Mouse (Mus musculus) spleen, adult 2 months (tissue): ENCODE data around the gene Lime1.

Experiments used
- CTCF ChIP-seq: fragments of 200-500 bp; IDR thresholded peaks from 2 replicates; pipeline ENCODE4 v1.5.1; 2011; ENCODE audit warnings: mild to moderate bottlenecking, inconsistent platforms; ENCODE audit not compliant: insufficient read depth, insufficient read length, insufficient replicate concordance; ENCODE audit errors: extremely low read depth
- POLR2A ChIP-seq: fragments of 200-500 bp; IDR thresholded peaks from 2 replicates; pipeline ENCODE4 v1.6.1; 2011; ENCODE audit warnings: low read depth, low read length, inconsistent platforms

- TF ChIP-seq CTCF (no peak), POLR2A (no peak)
Measured at GRCm38 (mm10) chr2:181423834-181424233, 44.0 kb downstream of the Lime1 start.
